Mouse (Mus musculus) brain, embryonic 14.5 days (tissue): ENCODE results near the gene Dll1.

Source experiments
- CTCF ChIP-seq: fragments of 200-500 bp; IDR thresholded peaks from 2 replicates; pipeline ENCODE4 v1.5.1; 2012; ENCODE audit warnings: inconsistent platforms, mild to moderate bottlenecking, moderate library complexity, borderline replicate concordance; ENCODE audit not compliant: insufficient read depth, insufficient read length; ENCODE audit errors: extremely low read depth
- POLR2A ChIP-seq: fragments of 200-500 bp; IDR thresholded peaks from 2 replicates; pipeline ENCODE4 v1.6.1; 2012; ENCODE audit warnings: mild to moderate bottlenecking, inconsistent platforms, borderline replicate concordance; ENCODE audit not compliant: poor library complexity, insufficient read depth, insufficient read length, severe bottlenecking; ENCODE audit errors: extremely low read depth

- no peak for TF ChIP-seq POLR2A
- TF ChIP-seq CTCF, result no peak
Observed at GRCm38 (mm10) chr17:15381092-15381860, 4.6 kb upstream of the Dll1 start.
